Mouse (Mus musculus) T-cell, adult 66 days (primary cell): ENCODE data around the gene Pet100. TPM values are rescaled to one million over a fixed set of nuclear protein-coding genes. Genes with fewer than 3 reads are reported as not detected.

Source experiments
- total RNA-seq, 2 experiments: library from RNA; stranded (reverse); gene quantifications; 3 replicates in 1 of 2; 4 replicates in 1 of 2; pipeline ENCODE4 v1.2.4; 2023

Pet100 gene
- total RNA-seq = 10 to 100 TPM; 49.8 to 57.0 TPM

DNA sequence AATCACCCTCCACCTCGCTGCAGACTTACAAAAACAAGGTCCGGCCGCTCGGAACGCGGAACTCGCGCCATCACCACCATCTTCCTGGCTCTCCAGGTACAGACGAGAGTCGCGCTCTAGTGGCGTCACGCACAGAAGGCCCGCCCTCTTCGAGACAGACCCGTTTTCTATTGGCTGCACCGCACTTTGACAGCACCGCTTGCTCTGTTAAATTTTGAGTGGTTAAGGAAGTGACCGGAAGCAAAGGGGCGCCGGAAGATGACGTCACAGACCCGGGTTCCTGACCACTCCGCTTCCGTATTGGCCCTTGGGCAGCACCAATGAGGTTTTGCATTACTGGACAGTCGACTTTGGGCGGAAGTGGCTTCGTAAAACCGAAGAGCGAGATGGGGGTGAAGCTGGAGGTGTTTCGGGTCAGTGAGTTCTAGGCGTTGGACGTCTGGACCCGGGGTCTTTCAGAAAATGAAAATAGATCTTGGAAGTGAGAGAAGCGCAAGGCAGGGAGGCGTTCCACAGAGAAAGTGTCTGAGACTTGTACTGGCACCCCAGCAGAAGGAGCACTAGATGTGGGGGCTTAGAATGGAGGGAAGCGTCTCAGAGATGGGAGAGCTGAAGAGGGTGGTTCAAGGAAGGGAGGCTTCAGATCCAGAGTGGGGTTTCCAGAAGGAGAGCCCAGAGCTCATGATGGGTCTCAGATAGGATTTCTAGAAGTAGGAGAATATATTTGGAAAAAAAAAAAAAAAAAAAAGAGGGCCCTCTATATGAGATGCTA is at the start of gene Pet100, which contains the start of gene Xab2:
Gene Pet100, plus strand, starts transcription at position 350 of the 772 bp plus-strand sequence.
Gene Xab2, minus strand, starts transcription at position 118 of the 772 bp plus-strand sequence.

DNA sequence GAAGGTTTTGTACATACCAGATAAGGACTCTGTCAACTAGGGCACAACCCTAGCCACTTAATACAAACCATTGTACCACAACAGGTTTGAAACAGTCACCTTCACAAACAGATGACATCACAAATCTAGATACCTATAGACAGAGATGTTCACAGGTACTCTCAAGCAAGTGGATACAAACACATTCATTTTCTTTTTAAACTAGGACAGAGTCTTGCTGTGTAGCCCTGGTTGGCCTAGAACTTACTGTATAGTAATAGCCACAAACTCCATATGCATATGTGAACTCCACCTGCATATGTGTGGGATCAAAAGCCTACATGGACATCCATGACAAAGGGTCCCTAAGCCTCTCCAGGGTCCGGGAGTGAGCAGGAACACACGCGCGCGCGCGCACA is 34.4 kb upstream of the Pet100 start, which contains the start of gene Camsap3:
Gene Camsap3, plus strand, starts transcription at position 301 of the 398 bp plus-strand sequence.

DNA sequence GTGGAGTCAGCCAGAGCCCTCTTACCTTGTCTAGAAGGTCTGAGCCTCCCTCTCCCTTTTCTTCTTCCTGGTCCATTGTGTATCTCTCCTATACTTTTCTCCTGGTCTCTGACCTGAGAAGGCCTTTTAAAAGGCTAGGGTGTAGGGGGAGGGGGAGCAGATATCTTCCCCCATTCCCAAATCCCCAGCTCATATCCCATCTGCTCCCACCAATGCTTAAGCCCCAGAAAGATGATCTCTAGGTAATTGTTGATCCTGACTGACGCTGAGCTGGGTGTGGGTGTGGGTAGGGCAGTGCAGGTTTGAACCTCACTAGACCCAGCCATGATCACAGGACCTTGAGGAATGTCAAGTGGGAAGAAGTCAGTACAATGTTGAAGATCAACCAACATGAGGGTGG is 4.1 kb downstream of the Pet100 start, which contains the start of gene Pcp2:
Gene Pcp2, minus strand, starts transcription at position 101 of the 400 bp plus-strand sequence.

DNA sequence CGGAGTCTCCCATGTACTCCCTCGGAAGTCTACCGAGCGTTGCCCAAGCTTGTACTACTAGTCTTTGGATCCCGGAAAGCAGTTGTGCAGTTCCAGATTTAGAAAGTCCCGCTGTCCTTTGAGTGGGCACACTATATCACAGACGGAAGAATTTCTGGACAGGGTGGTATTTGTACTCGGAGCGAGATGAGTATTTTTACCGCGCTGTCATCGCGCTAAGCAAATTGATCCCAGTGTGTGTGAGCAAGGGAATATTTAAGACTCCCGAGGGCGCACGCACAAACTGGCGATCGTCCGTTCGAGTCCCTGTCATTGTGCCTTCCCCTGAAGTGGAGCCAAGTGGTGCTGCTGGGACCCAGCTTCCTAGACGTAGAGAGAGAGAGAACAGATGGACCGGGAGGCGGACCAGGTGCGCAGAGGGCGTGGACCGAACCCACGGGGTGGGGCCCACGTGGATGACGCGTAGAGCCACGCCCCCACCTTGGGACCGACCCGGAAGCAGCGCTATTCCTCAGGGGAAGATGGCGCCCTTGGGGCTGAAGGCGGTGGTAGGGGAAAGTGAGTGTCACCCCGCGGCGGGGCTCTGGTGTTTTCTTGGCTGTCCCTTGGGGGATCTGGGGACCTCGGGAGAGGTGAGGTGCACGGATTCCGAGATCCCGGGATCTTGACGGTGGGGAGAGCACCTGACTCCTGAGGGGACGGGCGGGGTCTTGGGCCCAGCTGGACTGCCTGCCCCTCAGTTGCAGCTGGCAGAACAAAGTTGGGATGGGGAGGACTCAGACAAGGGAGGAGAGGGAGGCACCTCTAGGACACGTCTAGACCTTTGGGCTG is 9.5 kb downstream of the Pet100 start, which contains the start of gene Stxbp2:
Gene Stxbp2, plus strand, starts transcription at position 309 of the 831 bp plus-strand sequence.

DNA sequence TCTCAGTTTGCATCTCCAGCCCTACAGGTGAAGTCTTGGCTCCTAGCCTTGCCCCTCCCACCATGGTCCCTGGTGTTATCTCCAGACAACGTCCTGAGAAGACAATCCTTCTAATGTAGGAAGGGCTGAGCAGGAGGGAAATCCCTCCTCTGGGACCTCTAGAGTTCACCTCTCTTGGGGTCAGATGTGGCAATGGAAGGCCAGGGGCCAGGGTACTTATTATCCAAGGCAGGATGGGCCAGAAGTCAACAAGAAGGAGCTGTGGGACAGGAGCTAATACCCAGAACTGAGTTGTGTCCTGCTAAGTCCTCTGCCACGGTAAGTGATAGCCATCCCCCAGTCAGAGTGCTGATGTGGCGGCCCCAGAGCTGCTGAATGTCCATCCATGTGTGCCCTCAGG is 34.2 kb downstream of the Pet100 start, which contains the start of gene Retn:
Gene Retn, plus strand, starts transcription at position 245 of the 400 bp plus-strand sequence.

DNA sequence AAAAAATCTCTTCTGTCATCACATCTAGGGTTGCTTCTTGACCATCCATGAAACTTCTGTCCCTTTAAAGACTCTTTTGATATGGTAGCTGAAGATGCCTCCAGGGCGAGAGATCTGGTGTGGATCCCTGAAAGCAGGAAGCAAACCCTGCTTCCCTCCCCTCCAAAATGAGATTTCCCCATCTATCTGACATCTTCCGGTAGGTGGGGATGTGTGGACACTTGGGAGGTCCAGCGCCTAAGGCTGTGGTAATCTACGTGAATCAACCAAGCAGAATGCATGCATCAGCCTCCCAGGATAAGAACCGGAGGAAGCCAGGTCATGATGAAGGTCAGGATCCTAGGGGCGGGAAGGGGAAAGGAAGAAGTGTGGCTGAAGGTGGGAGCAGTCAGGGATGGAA is 44.2 kb downstream of the Pet100 start, which contains the start of gene Mcemp1:
Gene Mcemp1, plus strand, starts transcription at position 248 of the 400 bp plus-strand sequence.

DNA sequence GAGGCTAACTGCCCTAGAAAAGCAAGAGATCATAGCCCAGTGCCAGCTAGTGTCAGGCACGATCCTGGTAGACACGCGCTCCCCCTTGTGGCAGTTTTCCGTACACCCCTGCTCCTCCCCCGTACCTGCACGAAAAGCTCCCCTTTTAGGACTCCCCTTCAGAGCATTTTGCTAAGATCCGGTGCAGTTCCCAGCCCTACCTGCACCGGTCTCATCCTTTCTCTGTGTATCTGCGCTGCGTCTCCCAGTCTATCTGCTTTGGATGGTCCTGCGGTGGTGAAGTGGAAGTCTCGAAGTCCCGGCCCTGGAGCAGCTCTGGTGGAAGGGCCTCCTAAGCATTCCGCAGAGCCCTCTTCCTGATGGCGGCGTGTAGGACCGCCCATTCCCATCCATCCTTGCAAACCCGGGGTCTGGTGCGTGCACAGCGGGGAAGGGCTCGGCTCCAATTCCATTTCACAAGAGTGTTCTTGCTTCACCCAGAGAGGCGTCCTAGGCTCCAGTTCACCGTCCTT is 50.7 kb downstream of the Pet100 start, which contains the start of gene Fcor:
Gene Fcor, minus strand, starts transcription at position 383 of the 512 bp plus-strand sequence.

Other genes with a start within 250 kb of the Pet100 start
- 100 to 1,000 TPM; 256 to 275 TPM for gene Arhgef18, start 228.5 kb upstream of the Pet100 start, total RNA-seq
- gene Pex11g, start 153.9 kb upstream of the Pet100 start, total RNA-seq = under 1 TPM in 1 of 2 experiments, not detected in 1; 0.61 TPM
- 10 to 100 TPM in 1 of 2 experiments, 1 to 10 TPM in 1; 8.5 to 16.2 TPM for gene Tex45, start 150.7 kb upstream of the Pet100 start, total RNA-seq
- gene Zfp358, start 128.4 kb upstream of the Pet100 start, total RNA-seq = 1 to 10 TPM; 6.8 to 8.3 TPM
- 10 to 100 TPM; 70.6 to 82.9 TPM for gene Mcoln1, start 121.1 kb upstream of the Pet100 start, total RNA-seq
- 10 to 100 TPM; 65.9 to 67.7 TPM for gene Pnpla6, start 106.2 kb upstream of the Pet100 start, total RNA-seq
- gene C330021F23Rik, start 53.6 kb upstream of the Pet100 start, total RNA-seq = not detected
- gene Camsap3, start 34.3 kb upstream of the Pet100 start, total RNA-seq = not detected
- gene Xab2, start 232 bp upstream of the Pet100 start, total RNA-seq = 10 to 100 TPM; 80.3 to 85.8 TPM
- not detected for gene Pcp2, start 4.0 kb downstream of the Pet100 start, total RNA-seq
- gene Stxbp2, start 9.4 kb downstream of the Pet100 start, total RNA-seq = 100 to 1,000 TPM; 207 to 212 TPM
- gene Retn, start 34.2 kb downstream of the Pet100 start, total RNA-seq = not detected
- gene Mcemp1, start 44.2 kb downstream of the Pet100 start, total RNA-seq = under 1 TPM in 1 of 2 experiments, not detected in 1; 0.39 TPM
- gene Fcor, start 50.8 kb downstream of the Pet100 start, total RNA-seq = not detected
- gene Trappc5, start 54.8 kb downstream of the Pet100 start, total RNA-seq = 10 to 100 TPM; 12.6 to 16.2 TPM
- 1 to 10 TPM in 1 of 2 experiments, under 1 TPM in 1; 0.83 to 1.4 TPM for gene Fcer2a, start 72.6 kb downstream of the Pet100 start, total RNA-seq
- not detected for gene Clec4g, start 99.1 kb downstream of the Pet100 start, total RNA-seq
- gene Cd209a, start 127.4 kb downstream of the Pet100 start, total RNA-seq = 1 to 10 TPM in 1 of 2 experiments, under 1 TPM in 1; 0.65 to 2.1 TPM
- gene Cd209e, start 232.8 kb downstream of the Pet100 start, total RNA-seq = not detected